Mouse (Mus musculus) limb, embryonic 11.5 days (tissue): ENCODE results near the gene Zc3h7b. TPM values are rescaled to one million over a fixed set of nuclear protein-coding genes. Genes with fewer than 3 reads are reported as not detected.

Experiments
- ATAC-seq: fragments of 200-750 bp; cut with Nextera tagmentation; 2 replicates; pipeline ENCODE4 v1.8.0; 2017; ENCODE audit warnings: low read depth; ENCODE audit not compliant: insufficient number of reproducible peaks, low FRiP score, low TSS enrichment
- DNase-seq: peaks from one replicate; pipeline ENCODE4 v3.0.0-alpha.2; 2015; ENCODE audit warnings: low spot score
- H3K27ac ChIP-seq: fragments of 300-500 bp; sonication (generic); replicated peaks from 2 replicates; pipeline ENCODE4 v1.5.1; 2014; ENCODE audit warnings: low read depth, mild to moderate bottlenecking, low read length
- H3K27me3 ChIP-seq: fragments of 300-500 bp; sonication (generic); 2 replicates; pipeline ENCODE4 v1.6.1; 2014; ENCODE audit warnings: mild to moderate bottlenecking, low read length, mixed read lengths; ENCODE audit not compliant: control insufficient read depth, insufficient read depth
- H3K36me3 ChIP-seq: fragments of 300-500 bp; sonication (generic); 2 replicates; pipeline ENCODE4 v1.6.1; 2014; ENCODE audit warnings: mild to moderate bottlenecking, low read length, moderate library complexity, mixed read lengths; ENCODE audit not compliant: control insufficient read depth, insufficient read depth
- H3K4me1 ChIP-seq: fragments of 300-500 bp; sonication (generic); 2 replicates; pipeline ENCODE4 v1.6.1; 2014; ENCODE audit warnings: low read length, mixed read lengths; ENCODE audit not compliant: control insufficient read depth, insufficient read depth
- H3K4me2 ChIP-seq: fragments of 300-500 bp; sonication (generic); 2 replicates; pipeline ENCODE4 v1.6.1; 2014; ENCODE audit warnings: low read depth, mild to moderate bottlenecking, moderate library complexity; ENCODE audit not compliant: severe bottlenecking
- H3K4me3 ChIP-seq: fragments of 300-500 bp; sonication (generic); 2 replicates; pipeline ENCODE4 v1.5.1; 2014; ENCODE audit warnings: low read depth, low read length
- H3K9ac ChIP-seq: fragments of 300-500 bp; sonication (generic); 2 replicates; pipeline ENCODE4 v1.6.1; 2014; ENCODE audit warnings: mild to moderate bottlenecking, low read length
- H3K9me3 ChIP-seq: fragments of 300-500 bp; sonication (generic); 2 replicates; pipeline ENCODE4 v1.6.1; 2016; ENCODE audit warnings: low read length; ENCODE audit not compliant: control insufficient read depth
- WGBS: fragments of 180-500 bp; shearing (Covaris S2); extraction: QIAGEN DNeasy Blood & Tissue Kit; methylation state at CpG from one replicate; pipeline ENCODE4 v1.1.7; 2014; 5-methylcytosine and 5-hydroxymethylcytosine counted together
- polyA plus RNA-seq: library from polyadenylated mRNA; unstranded; fragments of >200 nt; fragmentation: Nextera tagmentation; extraction: Ambion mirVana; gene quantifications from 2 replicates; pipeline ENCODE4 v1.2.1, GENCODE M21; 2014

Zc3h7b gene
- polyA plus RNA-seq, 1 experiment from 2014 or later: 57.9 TPM

DNA sequence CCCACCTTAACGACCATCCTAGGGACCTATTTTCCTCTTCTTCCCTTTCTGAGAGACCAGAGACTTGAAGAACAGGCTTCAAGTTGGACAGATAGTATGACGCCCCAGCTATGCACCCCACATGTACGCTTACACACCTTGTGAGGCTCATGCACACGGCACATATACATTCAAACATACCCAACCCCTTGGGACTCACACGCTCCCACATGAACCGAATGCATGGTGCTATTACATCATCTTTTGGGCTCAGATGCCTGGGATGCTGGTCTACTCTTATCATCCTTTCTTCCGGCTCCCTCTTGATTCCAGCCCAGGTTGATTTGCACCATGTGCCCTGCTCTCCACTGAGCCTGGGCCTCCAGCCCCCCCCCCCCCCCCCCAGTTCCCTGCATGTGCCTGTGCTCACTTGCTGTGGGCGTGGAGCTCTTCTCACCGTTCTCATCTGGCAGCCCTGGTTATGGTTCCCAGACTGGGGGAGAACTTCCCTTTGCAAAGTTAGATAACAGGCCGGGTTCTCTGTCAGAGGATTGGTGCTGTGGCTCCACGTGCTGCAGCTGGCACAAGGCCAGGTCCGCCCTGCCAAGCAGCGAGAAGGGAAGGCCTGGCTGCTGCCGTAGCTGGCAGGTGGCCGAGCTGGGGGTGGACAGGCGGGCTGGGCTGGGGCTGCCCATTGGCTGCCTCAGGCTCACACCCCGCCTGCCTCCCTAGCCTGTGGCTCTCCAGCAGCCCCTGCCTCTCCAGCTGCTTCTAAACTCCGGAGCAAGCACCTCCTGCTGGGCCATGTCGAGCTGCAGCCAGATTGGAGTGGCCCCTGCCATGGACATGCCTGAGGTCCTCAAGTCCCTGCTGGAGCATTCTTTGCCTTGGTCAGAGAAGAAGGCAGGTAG is 57.4 kb downstream of the Zc3h7b start, which contains the start of gene Tef:
TSS of gene Tef (plus strand) at position 421 of the 890 bp plus-strand sequence.
- Histone ChIP-seq H3K27me3 (no peaks in the 10 kb centered on the region), H3K36me3 (no peaks in the 10 kb centered on the region), H3K9ac (peak within 1 kb of the TSS; percentile 27), H3K4me3 (peak within 1 kb of the TSS; percentile 17), H3K9me3 (no peaks in the 10 kb centered on the region; the same call in 1 of the 2 replicates), H3K4me2 (peak within 1 kb of the TSS; percentile 41), H3K27ac (no peak within 1 kb of the TSS; the same call in 1 of the 2 replicates), H3K4me1 (peaks cover 8% of the 10 kb centered on the region)
- ATAC-seq: peak; percentile 96
- DNase-seq: peak; percentile 86
- 27% methylated on average over 19 of the region's 19 CpGs for WGBS

- 20% methylated on average over 8 of the region's 8 CpGs for WGBS
- peak overlapping the region; percentile 41 for H3K4me2 ChIP-seq
- H3K9me3 ChIP-seq: no peaks in the 10 kb centered on the region; the same call in 1 of the 2 replicates
- peaks cover 8% of the 10 kb centered on the region for H3K4me1 ChIP-seq
- peak overlapping the region; percentile 27 for H3K9ac ChIP-seq
- DNase-seq (no peak), ATAC-seq (peak; percentile 33; the same call in 1 of the 2 replicates)
- H3K27me3 ChIP-seq: no peaks in the 10 kb centered on the region
- no peaks in the 10 kb centered on the region for H3K36me3 ChIP-seq
- no peak overlapping the region; the same call in 1 of the 2 replicates for H3K27ac ChIP-seq
- peak overlapping the region; percentile 17; the same call in 1 of the 2 replicates for H3K4me3 ChIP-seq
These were observed 58.1 kb downstream of the Zc3h7b start for GRCm38 (mm10) chr15:81802941-81803351.

- Histone ChIP-seq H3K4me3 (no peak overlapping the region), H3K9ac (no peak overlapping the region)
These were observed 58.6 kb downstream of the Zc3h7b start for GRCm38 (mm10) chr15:81803425-81803951.

DNA sequence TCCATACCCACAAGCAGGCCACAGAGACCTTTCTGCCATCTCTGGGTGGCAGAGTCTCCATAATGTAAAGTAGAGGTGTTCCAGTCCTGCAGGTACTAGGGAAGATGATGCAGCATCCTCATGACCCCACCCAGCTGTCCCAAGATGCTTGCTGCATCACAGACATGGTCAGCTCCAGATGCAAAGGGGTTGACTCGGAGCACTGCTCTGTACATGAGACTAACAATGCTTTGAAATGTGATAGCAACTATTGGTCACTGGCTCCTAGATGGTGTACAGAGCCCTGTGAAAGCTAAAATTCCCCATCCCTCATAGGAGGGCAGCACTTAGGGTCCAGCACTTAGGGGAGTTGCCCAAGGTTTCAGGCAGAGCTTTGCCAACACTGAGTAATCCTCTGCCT is 59.3 kb downstream of the Zc3h7b start:
- Histone ChIP-seq H3K9me3 (no peaks in the 10 kb centered on the region; the same call in 1 of the 2 replicates), H3K36me3 (no peaks in the 10 kb centered on the region), H3K27ac (no peak overlapping the region), H3K4me1 (peaks cover 8% of the 10 kb centered on the region), H3K4me3 (no peak overlapping the region), H3K9ac (no peak overlapping the region), H3K27me3 (no peaks in the 10 kb centered on the region), H3K4me2 (no peak overlapping the region)
- 32% methylated on average over 1 of the region's 1 CpGs for WGBS
- ATAC-seq (no peak), DNase-seq (no peak)

More at GRCm38 (mm10) chr15:81803425-81803951, 58.6 kb downstream of the Zc3h7b start:
- ATAC-seq: no peak
- no peak overlapping the region for H3K4me2 ChIP-seq
- 66% methylated on average over 4 of the region's 4 CpGs for WGBS
- no peak overlapping the region for H3K27ac ChIP-seq
- DNase-seq: no peak
- no peaks in the 10 kb centered on the region; the same call in 1 of the 2 replicates for H3K9me3 ChIP-seq
- peaks cover 8% of the 10 kb centered on the region for H3K4me1 ChIP-seq
- no peaks in the 10 kb centered on the region for H3K36me3 ChIP-seq
- no peaks in the 10 kb centered on the region for H3K27me3 ChIP-seq

GRCm38 (mm10) chr15:81804883-81805282 is 60.0 kb downstream of the Zc3h7b start:
- Histone ChIP-seq H3K4me1 (peaks cover 8% of the 10 kb centered on the region), H3K4me2 (no peak overlapping the region), H3K9me3 (no peaks in the 10 kb centered on the region; the same call in 1 of the 2 replicates), H3K27me3 (no peaks in the 10 kb centered on the region), H3K9ac (no peak overlapping the region), H3K36me3 (no peaks in the 10 kb centered on the region), H3K27ac (no peak overlapping the region), H3K4me3 (no peak overlapping the region)
- no peak for ATAC-seq
- WGBS: 81% methylated on average over 3 of the region's 3 CpGs
- DNase-seq: no peak

DNA sequence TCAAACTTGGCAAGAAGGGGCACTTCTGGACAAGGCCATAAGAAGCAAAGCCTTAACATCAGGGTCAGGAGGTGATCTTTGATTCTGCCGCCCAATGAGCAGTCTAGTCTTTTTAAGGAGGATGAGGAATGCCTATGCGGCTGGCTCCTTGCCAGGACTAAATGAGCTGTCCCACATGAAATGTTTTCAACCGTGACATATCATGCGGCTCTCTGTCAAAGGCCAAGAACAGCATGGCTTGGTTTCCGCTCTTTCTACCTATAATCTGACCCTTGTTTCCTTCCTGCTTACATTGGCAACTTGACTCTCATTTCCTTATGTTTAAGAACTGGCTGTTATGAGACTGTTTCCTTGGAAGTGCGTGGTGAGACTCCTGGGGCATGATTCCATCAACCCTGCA is 60.8 kb downstream of the Zc3h7b start:
- DNase-seq (no peak), ATAC-seq (no peak)
- Histone ChIP-seq H3K27me3 (no peaks in the 10 kb centered on the region), H3K36me3 (no peaks in the 10 kb centered on the region), H3K4me2 (no peak overlapping the region), H3K4me1 (peaks cover 8% of the 10 kb centered on the region), H3K27ac (no peak overlapping the region), H3K9me3 (no peaks in the 10 kb centered on the region; the same call in 1 of the 2 replicates), H3K9ac (no peak overlapping the region), H3K4me3 (no peak overlapping the region)
- WGBS: 78% methylated on average over 6 of the region's 6 CpGs

GRCm38 (mm10) chr15:81806621-81807404 is 62.0 kb downstream of the Zc3h7b start:
- no peak overlapping the region for H3K4me3 ChIP-seq
- H3K36me3 ChIP-seq: no peaks in the 10 kb centered on the region
- no peaks in the 10 kb centered on the region; the same call in 1 of the 2 replicates for H3K9me3 ChIP-seq
- peaks cover 8% of the 10 kb centered on the region for H3K4me1 ChIP-seq
- no peak for ATAC-seq
- H3K27me3 ChIP-seq: no peaks in the 10 kb centered on the region
- H3K9ac ChIP-seq: no peak overlapping the region
- H3K27ac ChIP-seq: no peak overlapping the region
- DNase-seq: no peak
- no peak overlapping the region for H3K4me2 ChIP-seq
- WGBS: 81% methylated on average over 4 of the region's 4 CpGs

- H3K9ac ChIP-seq: no peak overlapping the region
- H3K36me3 ChIP-seq: no peaks in the 10 kb centered on the region
- ATAC-seq (no peak), DNase-seq (no peak)
- WGBS: 74% methylated on average over 2 of the region's 2 CpGs
- no peak overlapping the region for H3K4me2 ChIP-seq
- no peak overlapping the region for H3K4me3 ChIP-seq
- H3K27me3 ChIP-seq: no peaks in the 10 kb centered on the region
- 0 out of 2 replicates have a peak, but pooled peaks cover 6% of the 10 kb centered on the region for H3K4me1 ChIP-seq
- no peak overlapping the region for H3K27ac ChIP-seq
- no peaks in the 10 kb centered on the region for H3K9me3 ChIP-seq
These were observed 63.9 kb downstream of the Zc3h7b start for GRCm38 (mm10) chr15:81808799-81809198.
